Mouse (Mus musculus): Measurements from ENCODE around the gene Klf12. TPM values are rescaled to one million over a fixed set of nuclear protein-coding genes. Genes with fewer than 3 reads are reported as not detected.
A peak's percentile ranks its signal among the peaks of the same experiment; 100 is the strongest.

Klf12 gene
- total RNA-seq, 4 experiments from 2014 or later = 18.2 to 20.2 (median 18.5) TPM

GRCm38 (mm10) chr14:100235746-100236145 lies 48.7 kb downstream of the Klf12 start:
- DNase-seq (ENCODE audit: low spot score) = no peak

GRCm38 (mm10) chr14:100231384-100231783 lies 53.1 kb downstream of the Klf12 start:
- no peak for DNase-seq (ENCODE audit: low spot score)

DNA sequence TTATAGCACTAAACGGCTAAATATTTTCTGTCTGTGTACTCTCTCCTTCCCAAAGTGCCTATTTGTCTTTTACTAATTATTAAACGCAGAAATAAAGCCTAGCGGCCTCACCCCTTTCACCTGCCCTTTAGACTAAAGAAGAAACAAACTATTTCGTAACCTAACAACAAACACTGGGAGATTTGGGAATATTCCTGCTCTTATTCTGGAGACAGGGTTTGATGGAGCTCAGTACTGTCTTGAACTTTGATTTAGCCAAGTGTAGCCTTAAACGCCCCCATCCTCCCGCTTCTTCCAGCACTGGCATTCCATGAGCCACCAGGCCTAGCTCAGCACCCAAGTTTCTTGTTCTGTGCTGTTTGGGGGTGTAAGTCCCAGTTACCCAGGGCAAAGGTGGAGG lies 56.4 kb downstream of the Klf12 start:
- DNase-seq (ENCODE audit: low spot score) = no peak

GRCm38 (mm10) chr14:100227717-100228116 lies 56.8 kb downstream of the Klf12 start:
- DNase-seq (ENCODE audit: low spot score) = no peak

DNA sequence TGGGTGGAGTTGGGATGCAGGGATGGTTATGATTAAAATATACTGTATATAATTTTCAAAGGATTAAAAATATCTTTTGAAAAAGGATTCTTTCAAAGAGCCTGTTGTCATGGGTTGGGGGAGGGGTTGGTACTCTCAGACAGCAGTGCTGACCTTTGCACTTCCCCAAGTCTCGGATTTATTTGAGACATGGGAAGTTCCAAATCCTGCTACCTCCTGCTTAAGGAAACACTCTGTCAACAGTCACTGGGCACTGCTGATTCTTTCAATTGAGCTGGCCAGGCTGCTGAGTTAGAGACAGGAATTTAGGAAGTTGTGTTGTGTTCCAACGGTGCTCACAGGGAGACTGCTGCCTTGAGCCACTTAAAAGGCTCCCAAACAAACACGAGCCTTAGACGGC lies 60.3 kb downstream of the Klf12 start:
- DNase-seq (ENCODE audit: low spot score) = peak; percentile 42

- DNase-seq (ENCODE audit: low spot score) = no peak
Observed at GRCm38 (mm10) chr14:100222260-100222659, 62.2 kb downstream of the Klf12 start.

DNA sequence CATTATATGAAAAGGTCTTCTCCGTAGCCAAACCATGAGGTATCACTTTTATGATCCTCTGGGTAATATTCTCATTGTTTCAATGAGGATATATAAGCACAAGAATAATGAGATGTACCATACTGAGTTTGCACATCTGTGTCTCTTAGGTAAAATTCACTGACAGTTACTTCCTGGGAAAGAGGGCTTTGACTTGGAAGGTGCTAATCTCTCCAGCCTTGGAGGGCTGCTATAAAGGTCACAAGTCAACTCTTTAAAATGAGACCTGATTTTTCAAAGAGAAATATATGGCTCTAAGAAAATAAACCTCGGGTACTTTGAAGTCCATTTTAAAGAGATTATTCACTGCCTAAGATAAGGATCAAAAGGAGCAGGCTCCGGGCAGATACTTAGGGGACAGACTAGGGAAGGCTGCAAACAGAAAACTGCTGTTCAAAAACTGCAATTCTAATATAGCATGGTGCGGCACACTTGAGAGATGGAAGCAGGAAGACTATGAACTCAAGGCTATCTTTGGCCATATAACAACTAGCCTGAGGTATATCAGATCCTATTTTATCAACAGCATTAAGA lies 69.2 kb downstream of the Klf12 start:
- no peak for DNase-seq (ENCODE audit: low spot score)

- peak; percentile 72 for DNase-seq (ENCODE audit: low spot score)
Observed at GRCm38 (mm10) chr14:100213066-100213465, 71.4 kb downstream of the Klf12 start.

DNA sequence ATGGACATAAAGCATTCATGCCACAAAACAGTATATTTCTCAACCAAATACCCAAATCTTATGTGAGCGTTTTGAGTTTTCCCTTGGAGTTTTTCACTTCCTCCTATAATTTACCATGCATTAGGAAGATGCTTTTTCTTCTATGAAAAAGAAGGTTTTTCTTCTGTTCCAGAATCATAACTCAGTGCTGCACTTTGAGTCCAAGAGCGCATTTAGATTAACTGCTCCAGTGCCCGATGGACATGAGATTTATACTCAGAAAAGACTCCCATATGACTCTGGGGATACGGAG lies 72.7 kb downstream of the Klf12 start:
- DNase-seq (ENCODE audit: low spot score) = no peak

GRCm38 (mm10) chr14:100211036-100211825 lies 73.2 kb downstream of the Klf12 start:
- peak; percentile 85 for DNase-seq (ENCODE audit: low spot score)

DNA sequence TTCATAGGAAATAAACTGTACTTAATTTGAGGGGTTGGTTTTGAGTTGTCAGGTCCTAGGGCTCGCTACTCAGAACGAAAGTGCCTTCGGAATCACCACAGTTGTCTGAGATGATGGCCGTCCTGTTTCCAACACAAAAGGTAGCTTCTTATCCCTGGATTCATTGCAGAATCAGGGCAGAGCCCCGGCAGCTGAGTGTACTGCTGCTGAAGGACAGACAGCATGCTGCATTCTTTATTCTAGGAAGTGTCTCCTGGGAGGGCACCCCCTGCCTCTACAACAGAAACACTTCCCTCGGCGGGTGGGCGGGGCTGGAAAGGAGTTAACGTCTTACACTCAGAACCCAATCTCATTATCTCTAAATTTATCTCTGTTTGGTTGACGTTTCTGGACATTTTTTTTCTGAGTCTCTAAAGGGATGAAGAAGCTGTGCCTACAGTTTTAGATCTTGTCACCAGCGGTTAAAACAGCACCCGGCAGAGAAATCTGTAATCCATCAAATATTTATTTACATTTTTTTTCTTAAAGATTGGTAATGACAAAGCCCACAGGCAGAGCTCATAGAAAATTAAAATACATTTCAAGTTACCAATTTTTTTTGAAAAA lies 74.6 kb downstream of the Klf12 start:
- DNase-seq (ENCODE audit: low spot score) = no peak

GRCm38 (mm10) chr14:100207081-100207480 lies 77.4 kb downstream of the Klf12 start:
- DNase-seq (ENCODE audit: low spot score) = no peak

GRCm38 (mm10) chr14:100206207-100206606 lies 78.3 kb downstream of the Klf12 start:
- no peak for DNase-seq (ENCODE audit: low spot score)

DNA sequence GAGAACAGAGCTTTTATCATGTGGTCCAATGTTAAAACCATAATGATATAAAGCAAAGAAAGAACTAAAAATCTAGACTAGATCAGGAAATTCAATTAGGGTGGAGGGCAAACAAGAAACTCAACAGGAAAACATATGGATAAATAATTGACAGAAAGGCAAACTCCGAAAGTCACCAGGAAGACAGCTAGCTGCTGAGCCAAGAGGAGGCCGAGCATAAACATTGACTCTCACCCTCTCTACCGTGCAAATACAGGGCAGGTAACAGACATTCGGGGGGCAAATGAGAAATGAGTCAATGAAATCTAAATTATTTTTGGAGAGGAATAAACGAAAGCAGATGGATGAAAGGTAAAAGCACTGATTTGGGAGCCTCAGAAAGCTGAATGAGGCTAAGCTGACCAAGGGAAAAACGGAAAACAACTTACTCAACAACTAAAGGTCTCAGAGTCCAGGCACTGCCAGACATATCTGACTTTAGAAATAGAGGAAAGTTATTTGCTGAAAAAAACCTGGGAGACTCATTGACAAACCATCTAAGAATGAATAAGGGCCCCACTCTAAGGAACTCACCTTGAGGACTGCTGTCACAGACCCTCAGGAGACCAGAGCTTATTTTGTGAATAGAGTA lies 84.3 kb downstream of the Klf12 start:
- DNase-seq (ENCODE audit: low spot score) = no peak

DNA sequence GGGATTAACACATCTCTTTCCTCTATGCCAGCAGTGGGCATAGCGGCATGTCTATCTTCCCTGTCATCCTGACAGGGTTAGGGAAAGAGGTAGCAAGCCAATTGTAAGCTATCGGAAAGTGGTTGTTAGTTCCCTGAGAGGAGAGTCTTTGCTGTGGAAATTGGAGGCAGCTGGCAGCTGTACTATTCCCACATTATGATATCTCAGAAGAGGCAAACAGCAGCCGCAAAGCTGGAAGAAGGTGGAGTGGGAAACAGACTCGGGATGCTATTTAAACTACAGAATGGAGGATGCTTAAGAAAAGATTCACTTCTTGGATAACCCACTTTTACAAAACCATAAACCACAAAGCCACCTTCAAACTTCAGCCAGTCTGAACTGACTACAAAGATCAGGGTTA lies 85.8 kb downstream of the Klf12 start:
- DNase-seq (ENCODE audit: low spot score) = no peak

DNA sequence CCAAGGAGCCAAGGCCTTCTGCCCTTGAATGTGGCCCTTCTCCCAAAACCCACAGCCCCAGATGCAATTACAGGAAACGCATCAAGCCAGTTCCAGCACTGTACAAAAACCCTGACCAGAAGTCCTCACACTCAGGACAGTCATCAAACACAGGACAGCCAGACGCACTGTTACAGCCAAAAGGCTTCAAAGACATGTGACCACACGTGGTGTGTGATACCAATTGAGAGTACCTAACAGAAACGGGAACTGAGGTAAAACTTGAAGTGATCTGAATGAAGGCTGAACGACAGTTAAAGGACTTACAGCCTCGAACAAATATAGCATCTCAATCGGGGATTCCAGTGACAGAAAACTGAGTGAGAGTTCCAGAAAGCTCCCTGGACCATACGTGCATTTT lies 87.3 kb downstream of the Klf12 start:
- no peak for DNase-seq (ENCODE audit: low spot score)

- peak; percentile 25 for DNase-seq (ENCODE audit: low spot score)
Observed at GRCm38 (mm10) chr14:100189490-100190197, 94.8 kb downstream of the Klf12 start.

DNA sequence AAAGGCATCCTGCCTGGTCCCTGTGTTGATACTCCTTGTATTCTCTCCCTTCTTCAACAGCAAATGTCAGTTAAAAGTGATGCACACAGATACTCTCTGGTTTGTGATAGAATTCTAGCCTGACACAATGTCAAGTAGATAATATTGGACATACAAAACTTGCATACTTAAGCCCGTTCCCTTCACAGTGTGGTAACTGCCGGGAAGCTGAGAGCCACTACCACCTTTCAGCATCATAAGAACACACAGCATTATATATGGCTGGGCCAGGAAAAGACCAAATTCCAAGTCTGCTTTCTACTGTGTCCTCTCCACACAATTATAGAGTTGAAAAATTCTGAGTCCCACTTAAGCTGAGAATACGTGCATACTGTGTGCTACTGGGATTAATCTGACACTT lies 97.1 kb downstream of the Klf12 start:
- DNase-seq (ENCODE audit: low spot score) = no peak

- DNase-seq (ENCODE audit: low spot score) = peak; percentile 15
Observed at GRCm38 (mm10) chr14:100177796-100178195, 106.7 kb downstream of the Klf12 start.

GRCm38 (mm10) chr14:100165075-100165474 lies 119.4 kb downstream of the Klf12 start:
- DNase-seq (ENCODE audit: low spot score) = no peak

DNA sequence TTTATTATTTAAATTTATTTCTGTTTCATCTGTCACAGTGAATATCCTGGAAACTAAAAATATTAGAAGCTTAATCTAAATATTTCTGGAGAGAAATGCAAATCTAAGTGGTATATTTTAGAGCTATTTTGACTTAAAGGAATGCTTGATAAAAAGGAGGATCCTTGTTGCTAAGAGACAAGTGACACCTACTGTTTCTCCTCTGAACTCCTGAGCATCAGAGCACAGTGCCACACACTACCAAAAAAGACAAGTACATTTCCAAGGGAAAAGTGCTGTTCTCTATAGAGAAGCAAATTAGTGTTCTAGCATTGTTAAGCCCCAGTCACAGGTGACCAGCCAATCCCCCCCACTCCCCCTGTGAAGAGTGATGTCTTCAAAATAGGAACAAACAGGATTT lies 127.8 kb downstream of the Klf12 start:
- DNase-seq (ENCODE audit: low spot score) = no peak

- peak; percentile 20 for DNase-seq (ENCODE audit: low spot score)
Observed at GRCm38 (mm10) chr14:100147666-100148065, 136.8 kb downstream of the Klf12 start.

All from heart, adult 8-10 months (tissue).